Mouse (Mus musculus) cerebellum, adult 9-11 months (tissue): ENCODE results near the gene Zfp961.
A peak's percentile ranks its signal among the peaks of the same experiment; 100 is the strongest.
"Not testable (repeated sequence)": the region's sequence is repeated elsewhere in the genome, so short reads cannot be mapped to it uniquely, and the experiment has no call there.

ENCODE experiments used
- DNase-seq: peaks from one replicate; pipeline ENCODE4 v3.0.0; 2022

The Zfp961 gene

DNA sequence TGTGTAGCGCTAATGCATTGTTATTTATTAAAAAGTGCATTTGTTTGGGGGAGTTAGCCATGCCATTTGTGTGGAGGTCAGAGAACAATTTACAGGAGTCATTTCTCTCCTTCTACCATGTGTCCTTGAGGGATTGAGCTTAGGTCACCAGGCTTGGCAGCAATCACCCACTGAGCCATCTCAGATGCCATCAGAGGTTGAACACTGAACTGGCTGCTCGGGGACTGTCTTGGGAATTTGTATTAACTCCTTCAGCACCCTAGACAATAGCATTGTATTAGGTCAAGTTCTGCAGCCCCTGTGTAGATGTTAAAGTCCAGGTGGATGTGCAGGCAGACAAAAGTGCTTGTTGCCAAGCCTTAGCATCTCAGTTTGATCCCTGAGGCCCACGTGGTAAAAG is 13.2 kb downstream of the Zfp961 start:
- no peak for DNase-seq

- no peak for DNase-seq
These were observed 14.3 kb downstream of the Zfp961 start for GRCm38 (mm10) chr8:71965166-71965565.

- no peak for DNase-seq
These were observed 15.6 kb downstream of the Zfp961 start for GRCm38 (mm10) chr8:71966411-71966810.

- no peak for DNase-seq
These were observed 16.4 kb downstream of the Zfp961 start for GRCm38 (mm10) chr8:71967261-71967660.

DNA sequence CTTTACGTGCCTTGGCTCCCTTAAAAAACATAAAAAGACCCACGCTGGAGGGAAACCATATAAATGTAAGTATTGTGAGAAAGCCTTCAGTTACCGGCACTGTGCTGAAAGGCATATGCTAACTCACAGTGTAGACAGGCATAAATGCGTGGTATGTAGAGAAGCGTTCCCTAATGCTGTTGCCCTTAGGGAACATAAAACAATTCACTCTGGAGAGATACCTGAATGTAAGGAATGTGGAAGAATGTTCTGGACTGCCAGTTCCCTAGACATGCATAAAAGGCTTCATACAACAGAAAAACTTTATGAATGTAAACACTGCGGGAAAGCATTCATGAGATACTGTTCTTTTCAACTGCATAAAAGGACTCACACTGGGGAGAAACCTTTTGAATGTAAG is 17.3 kb downstream of the Zfp961 start:
- no peak for DNase-seq

DNA sequence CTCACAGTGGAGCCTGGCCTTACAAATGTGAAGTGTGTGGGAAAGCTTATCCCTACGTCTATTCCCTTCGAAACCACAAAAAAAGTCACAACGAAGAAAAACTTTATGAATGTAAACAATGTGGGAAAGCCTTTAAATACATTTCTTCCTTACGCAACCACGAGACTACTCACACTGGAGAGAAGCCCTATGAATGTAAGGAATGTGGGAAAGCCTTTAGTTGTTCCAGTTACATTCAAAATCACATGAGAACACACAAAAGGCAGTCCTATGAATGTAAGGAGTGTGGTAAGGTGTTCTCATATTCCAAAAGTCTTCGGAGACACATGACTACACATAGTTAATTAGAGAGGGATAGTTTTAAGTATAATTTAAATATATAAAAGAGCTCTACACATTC is 17.8 kb downstream of the Zfp961 start:
- no peak for DNase-seq

- no peak for DNase-seq
These were observed 21.1 kb downstream of the Zfp961 start for GRCm38 (mm10) chr8:71971945-71972344.

DNA sequence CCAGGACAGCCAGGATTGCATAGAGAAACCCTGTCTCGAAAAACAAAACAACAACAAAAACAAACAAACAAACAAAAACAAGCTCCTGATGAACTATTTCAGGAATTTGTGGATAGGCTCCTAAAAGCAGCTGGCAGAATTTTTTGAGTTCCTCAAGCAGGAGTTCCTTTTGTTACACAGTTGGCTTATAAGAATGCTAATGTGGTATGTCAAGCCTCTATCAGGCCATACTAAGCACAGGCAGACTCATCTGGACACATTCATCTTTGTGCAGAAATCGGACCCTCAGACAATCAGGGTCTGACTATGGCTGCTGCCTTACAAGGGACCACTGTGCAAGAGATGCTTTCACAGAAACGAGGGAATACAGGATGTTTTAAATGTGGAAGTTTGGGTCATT is 23.4 kb downstream of the Zfp961 start:
- no peak for DNase-seq

- no peak for DNase-seq
These were observed 30.2 kb downstream of the Zfp961 start for GRCm38 (mm10) chr8:71981032-71981431.

DNA sequence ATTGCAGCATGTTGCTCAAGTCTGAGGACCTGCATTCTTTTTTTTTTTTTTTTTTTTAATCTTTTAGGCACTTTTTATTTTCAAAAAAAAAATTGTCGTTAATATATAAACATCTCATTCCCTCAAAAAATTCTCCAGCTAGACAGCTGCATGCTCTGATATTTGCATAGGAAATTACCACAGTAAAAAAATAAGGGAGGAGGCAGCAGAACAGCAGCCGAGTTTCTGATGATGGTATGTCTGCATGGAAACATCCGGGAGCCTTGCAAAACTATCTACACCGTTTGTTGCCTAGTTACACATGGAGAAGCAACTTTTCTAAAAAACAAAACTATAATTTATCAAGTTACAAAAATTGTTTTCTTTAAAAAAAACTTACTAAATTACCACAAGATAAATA is 30.6 kb downstream of the Zfp961 start:
- no peak for DNase-seq

- no peak for DNase-seq
These were observed 33.8 kb downstream of the Zfp961 start for GRCm38 (mm10) chr8:71984601-71985000.

DNA sequence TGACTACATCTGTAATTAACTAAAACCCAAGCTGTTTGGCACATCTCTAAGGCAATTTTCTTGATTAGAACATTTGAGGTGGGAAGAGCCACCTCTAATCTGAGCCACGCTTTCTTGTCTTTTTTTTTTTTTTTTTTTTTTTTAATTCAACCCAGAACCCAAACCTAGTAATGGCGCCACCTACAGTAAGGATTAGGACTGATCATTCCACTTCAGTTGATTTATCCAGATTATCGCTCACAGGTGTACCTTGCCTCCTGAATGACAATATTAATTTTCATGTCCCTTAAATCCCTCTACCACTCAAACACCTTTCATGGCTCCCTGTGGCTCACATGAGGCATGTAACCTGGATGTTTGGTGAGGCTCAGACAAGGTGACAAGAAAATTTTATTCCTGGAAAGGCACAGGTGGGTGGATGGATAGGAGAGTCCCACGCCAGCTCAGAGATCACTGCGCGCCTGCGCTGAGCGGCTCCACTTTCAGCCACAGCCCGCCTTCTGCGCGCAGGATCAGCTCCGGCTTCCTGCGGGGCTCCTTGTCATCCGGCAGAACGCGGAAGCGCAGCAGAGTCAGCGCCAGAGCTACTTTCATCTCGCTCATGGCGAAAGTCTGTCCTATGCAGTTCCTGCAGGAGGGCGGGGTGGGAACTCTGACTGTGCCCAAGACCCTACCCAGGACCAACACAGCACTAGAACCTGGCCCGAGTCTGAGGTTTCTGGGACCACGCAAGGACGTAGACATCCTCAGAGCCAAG is 37.5 kb downstream of the Zfp961 start:
- DNase-seq = peak; percentile 77

DNA sequence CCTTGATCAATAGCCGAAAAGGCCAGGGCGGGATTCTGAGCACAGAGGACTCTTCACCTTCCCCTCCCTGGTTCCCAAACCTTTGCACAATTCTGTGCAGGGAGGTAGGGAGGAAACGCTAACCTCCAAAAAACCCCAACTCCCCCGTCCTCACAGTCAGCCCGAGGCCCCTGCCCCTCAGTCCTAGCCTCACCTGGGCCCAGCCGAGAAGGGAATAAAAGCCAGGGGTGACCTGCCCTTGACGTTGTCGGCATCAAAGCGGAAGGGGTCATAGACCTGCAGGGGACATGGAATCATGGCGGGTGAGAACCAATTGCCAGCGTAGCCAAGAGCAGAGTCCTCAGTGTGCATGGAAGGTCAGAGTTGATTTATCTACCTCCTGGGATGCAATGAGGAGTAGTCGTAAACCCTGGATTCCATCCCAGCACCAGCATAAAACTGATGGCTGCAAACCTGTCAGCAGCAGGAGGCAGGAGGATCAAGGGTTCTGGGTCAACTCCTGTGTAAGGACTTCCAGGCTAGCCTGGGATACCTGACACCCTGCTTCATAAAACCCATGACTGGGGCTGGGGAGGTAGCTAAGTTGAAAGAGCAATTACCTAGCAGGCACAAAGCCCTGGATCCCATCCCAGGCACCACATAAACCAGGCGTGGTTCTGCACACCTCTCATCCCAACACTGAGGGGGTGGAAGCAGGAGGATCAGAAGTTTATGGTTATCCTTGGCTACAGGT is 38.2 kb downstream of the Zfp961 start:
- no peak for DNase-seq

GRCm38 (mm10) chr8:71999434-71999833 is 48.6 kb downstream of the Zfp961 start:
- DNase-seq = no peak

DNA sequence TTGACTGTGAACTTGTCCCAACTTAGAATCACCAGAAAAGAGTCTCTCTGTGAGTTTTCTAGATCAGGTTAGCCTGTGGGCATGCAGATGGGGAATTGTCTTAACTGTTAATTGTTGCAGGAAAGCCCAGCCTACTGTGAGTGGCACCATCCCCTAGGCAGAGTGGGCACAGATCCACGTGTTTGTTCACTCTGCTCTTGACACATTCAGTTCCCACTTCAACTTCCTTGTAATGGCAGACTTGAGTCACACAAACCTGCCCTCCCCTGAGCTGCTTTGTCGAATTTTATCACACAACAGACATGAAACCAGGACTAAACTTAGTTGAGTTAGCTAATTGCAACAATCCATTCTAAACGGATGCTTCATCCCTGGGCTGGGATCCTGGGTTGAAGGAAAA is 49.4 kb downstream of the Zfp961 start:
- DNase-seq = no peak

DNA sequence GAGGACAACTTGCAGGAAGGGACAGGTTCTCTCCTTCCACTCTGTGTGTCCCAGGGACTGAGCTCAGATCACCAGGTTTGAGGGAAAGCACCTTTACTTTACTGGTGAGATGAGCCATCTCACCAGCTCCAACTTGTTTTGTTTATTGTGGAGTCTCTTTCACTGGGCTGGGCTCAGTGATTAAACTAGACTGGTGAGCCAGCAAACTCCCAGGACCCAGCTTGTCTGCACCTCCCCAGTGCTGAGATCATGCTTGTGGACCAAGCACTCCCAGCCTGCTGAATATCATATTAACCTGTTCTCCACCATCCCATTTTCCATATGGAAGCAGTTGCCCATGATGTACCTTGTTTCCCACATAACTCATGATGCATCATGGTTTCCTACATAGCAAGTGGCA is 52.1 kb downstream of the Zfp961 start:
- no peak for DNase-seq

DNA sequence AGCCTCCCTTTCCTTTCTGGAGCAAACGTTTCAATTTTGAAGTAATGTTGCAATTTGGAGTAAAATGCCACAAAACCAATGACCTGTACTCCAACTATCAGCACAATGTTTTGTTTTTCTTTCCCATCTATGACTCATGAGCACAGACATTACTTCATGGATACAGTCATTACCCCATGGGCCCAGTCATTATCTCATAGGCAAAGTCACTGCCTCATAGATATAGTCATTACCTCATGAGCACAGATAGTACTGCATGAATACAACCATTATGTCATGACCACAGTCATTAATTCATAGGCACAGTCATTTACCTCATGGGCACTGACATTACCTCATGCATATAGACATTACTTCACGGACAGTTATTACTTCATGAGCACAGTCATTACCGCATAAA is 55.1 kb downstream of the Zfp961 start:
- DNase-seq = no peak

DNA sequence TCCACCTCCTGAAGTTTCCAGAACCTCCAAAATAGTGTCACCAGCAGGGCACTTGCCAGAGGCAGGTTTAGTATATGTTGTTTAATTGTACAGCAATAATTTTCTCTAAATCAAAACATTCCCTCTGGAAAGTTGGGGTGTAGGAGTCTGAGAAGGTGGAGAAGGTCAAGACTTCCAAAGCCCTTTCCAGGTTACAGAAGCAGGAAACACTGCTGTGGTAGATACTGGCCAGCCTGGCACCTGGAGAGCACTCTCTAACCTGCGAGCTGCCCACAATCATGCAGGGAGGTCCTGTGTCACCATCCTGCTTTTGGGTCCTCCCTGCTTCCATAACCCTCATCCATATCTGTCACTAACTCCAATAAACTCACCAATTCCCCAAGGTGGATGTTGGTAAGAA is 55.9 kb downstream of the Zfp961 start:
- DNase-seq = no peak

DNA sequence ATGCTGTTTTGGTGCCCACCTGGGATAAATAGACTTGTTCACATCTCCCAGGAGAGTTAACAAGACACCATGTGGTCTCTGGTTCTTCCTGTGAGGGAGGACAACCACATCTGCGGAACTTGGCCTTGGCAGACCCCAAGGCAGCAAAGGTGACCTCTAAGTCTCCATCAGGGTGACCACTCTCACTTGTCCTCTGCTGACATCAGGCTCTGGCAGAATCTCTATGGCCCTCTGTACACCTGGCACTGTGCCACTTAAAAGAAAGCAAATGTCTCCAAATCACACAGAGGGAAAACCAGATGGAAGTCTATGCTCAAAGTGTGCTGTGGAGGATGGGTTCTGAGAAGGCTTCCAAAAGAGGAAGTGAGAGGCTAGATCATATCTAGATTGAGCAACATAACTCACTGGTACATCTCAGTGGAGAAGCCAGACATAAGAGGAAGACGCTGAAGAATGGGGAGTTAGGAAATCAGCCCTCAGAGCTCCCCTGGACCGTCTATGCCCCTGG is 57.4 kb downstream of the Zfp961 start:
- DNase-seq = no peak

DNA sequence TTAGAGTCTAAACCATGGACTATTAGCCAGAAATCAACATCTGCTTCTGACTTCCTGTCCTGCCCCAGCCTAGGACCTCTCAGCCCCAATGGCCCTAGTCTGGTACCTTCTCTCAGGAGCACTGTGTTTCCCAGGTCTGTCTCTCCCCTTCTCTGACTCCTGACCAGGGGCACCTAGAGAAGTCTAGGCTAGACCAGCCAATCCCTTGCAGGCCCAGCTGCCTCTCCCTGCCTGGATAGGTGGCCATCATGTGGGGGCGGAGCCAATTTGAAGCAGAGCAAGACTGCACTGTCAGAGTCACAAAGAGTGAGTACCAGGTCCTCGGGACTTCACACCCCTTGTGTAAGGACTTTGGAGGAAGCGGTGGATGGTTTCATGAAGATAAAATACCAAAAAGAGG is 58.6 kb downstream of the Zfp961 start, which contains the start of gene Cyp4f18:
Cyp4f18 (minus strand) TSS at position 154 of the 400 bp plus-strand sequence.
- no peak for DNase-seq

DNA sequence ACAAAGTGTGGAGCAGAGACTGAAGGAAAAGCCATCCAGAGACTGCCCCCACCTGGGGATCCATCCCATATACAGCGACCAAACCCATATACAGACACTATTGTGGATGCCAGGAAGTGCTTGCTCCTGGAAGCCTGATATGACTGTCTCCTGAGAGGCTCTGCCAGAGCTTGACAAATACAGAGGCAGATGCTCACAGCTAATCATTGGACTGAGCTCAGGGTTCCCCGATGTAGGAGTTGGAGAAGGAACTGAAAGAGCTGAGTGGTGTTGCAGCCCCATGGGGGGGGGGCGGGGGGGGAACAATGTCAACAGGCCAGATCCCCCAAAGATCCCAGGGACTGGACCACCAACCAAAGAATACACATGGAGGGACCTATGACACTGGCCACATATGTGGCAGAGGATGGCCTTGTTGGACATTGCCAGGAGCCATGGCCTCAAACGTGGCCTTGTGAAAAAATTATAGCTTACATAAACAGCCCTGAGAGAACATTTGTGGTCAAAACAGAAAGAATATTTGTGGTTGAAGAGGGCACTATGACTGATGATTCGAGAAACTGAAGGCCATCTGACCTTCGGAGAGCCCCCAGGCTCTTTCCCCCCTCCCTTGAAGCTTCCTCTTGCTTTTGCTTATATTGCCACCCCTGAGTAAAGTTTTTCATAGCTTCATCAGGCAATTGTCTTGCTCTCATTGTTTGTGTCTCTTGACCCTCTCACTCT is 62.8 kb downstream of the Zfp961 start:
- DNase-seq = not testable (repeated sequence)

DNA sequence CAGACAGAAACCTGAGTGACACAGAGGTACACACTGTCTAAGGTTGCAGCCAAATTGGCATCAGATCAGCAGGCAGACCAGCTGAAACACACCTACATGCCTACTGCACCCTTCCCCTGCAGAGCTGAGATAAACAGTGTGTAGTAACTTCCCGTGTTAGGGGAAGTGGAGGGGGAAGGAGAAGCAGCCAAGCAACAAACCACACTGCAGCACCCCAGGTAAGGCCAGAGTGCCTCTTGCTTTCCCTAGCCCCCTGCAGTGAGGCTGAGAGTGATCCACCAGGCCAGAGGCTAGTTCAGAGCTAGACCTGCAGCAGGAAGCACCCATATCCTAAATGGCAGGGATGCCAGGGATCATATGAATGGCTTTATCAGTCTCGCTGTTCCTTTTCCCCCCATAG is 66.5 kb downstream of the Zfp961 start:
- DNase-seq = not testable (repeated sequence)

DNA sequence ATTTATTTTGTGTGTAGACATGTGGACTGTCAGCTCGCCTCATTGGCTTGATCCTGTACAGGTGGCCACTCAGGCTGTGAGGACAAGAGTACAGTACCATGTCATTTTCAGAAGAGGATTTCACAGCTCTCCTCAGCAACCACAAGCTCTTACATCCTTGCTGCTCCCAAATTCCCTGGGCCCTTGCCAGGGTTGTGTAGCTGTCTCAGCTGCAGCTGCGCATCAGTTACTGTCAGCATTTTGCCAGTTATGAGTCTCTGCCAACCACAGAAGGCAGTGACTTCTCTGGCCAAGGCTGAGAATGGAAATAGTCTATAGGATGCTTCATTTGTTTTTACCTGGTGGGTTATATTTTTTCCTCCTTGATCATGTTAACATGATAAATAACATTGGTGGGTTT is 67.3 kb downstream of the Zfp961 start:
- DNase-seq = no peak

DNA sequence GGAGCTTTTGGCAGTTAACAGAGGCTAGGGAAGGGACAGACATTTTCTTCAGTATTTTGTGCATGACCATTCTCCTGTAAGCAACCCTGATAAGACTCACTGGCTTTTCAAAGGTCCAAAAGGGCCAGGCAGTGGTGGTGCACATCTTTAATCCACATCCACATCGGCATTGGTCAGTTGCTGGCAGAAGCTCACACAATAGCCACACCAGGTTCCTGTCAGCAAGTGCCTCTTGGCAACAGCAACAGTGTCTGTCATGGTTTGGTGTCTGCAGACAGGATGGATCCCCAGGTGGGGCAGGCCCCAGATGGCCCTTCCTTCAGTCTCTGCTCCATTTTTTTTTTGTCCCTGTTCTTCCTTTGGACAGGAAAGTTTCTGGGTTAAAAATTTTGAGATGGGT is 68.2 kb downstream of the Zfp961 start:
- peak; percentile 52 for DNase-seq
